Mouse (Mus musculus) layer of hippocampus, adult 8-10 months (tissue): Measurements from ENCODE around the gene Gabrb1. TPM values are rescaled to one million over a fixed set of nuclear protein-coding genes. Genes with fewer than 3 reads are reported as not detected.

ENCODE experiments used
- DNase-seq, 2 experiments: peaks; one replicate each; pipeline ENCODE4 v3.0.0; 2022; ENCODE audit warnings: low spot score in 2 of 2
- total RNA-seq, 4 experiments: library from RNA; stranded (reverse); gene quantifications; 2 replicates each; pipeline ENCODE4 v1.2.4; 2022

The Gabrb1 gene
- total RNA-seq, 4 experiments from 2014 or later: 125 to 141 (median 133) TPM

GRCm38 (mm10) chr5:71828996-71829395, 171.1 kb downstream of the Gabrb1 start:
- DNase-seq: no peak

DNA sequence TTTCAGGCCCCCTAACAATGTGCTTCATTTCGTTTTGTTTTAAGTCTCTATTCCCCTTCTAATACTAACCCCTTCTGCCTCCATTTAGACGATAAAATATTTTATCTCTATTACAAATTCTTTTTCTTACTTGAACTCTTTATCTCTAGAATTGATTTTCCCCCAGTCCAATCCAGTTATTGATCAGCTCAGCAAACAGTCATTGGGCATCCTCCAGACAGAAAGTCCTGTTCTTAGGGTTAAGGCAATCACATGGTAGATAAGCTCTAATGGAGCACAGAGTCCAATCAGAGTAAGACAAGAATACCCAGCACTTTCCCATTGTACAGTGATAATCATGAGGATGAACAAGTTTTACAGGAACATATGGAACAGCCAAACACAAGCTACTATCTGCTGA, 172.4 kb downstream of the Gabrb1 start:
- DNase-seq: no peak

DNA sequence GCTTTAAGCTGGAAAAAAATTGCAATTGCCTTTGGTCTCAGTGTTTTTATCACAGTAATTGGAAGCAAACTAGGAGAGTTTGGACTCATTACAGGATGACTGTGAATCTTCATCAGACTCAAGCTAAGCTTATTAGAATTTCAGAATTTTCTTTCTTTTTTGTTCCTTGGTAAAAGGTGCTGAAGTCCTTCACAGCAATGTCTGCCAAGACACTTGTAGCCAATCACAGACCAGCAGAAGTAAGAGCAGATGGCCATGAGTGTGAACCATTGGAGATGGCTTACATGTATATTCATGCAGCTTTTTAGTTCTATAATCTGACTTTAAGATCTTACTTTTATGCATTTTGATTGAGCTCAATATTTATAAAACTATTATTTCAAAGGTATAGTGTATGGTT, 184.3 kb downstream of the Gabrb1 start:
- DNase-seq: peak in 1 of 2 experiments; percentile 18

DNA sequence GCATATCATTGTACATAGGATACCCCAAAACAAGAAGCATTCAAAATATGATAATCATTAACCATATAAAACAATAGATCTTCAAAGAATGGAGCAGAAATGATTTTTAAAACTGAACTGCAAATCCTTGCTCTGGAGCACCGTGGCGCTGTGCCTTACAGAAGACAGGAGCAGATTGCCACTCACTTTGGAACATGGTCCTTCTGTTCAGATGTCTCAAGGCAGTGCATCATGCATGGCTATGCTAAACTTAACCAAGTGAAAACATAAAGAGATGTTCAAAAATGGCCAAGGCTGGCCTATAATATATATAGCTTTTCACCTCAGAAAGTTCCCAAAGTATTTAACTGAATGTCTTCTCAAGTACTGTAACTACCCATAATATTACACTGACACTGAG, 240.3 kb downstream of the Gabrb1 start:
- DNase-seq: no peak

GRCm38 (mm10) chr5:71903399-71903798, 245.5 kb downstream of the Gabrb1 start:
- no peak for DNase-seq

GRCm38 (mm10) chr5:71914028-71914427, 256.1 kb downstream of the Gabrb1 start:
- DNase-seq: no peak

DNA sequence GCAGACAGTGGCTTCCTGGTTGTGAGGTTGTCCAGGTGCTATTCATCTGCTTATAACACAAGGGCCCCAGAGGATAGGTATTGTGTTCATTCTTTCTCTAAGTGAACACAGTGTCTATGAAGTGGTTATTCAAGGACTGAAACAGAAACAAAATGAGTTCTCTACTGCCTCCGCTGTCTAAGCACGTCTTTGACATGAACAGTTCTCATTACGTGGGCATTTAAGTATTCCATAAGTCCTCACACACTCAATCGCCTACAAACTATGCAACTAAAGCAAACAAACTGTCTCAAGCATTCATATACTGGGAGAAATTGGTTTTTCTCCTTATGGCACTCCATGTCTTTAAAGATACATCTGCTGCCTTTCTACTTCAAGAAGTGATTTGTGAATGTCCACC, 257.8 kb downstream of the Gabrb1 start:
- no peak for DNase-seq

DNA sequence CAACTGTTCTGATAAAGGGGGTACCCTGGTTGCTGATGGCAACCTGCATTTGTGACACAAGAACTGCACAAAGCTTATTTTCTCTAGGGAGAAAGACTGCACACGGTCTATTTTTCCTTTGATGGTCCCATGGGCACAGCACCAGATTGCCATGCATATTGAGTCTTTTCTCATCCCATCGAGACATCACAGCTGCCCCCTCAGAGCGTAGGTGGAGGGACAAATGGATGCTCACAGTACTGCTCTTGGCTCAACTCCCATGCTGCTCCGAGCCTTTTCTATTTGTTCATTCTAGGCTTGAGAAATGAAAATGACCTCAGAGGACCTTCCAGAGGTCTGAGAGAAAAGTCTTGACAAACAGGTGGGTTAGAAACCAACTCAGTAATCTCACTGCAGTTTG, 259.3 kb downstream of the Gabrb1 start:
- DNase-seq: peak; percentile 80 to 83

DNA sequence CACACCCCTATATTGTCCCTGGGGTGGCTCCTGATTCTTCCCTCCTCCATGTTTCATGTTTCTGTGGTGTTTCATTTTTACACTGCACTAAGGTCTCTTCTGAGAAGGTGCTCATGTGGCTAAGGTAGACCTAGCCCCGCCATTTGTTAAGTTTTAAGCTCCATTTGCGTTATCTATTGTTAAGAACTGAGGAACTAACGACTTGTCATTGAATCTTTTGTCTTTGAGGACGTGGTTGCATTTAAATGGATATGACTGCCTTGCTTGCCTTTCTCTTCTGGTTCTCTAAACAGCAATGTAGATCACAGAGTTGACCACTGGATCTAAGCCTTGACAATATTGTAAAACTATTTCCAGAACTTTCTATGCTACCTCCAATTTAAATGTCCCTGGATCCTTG, 265.7 kb downstream of the Gabrb1 start:
- no peak for DNase-seq

DNA sequence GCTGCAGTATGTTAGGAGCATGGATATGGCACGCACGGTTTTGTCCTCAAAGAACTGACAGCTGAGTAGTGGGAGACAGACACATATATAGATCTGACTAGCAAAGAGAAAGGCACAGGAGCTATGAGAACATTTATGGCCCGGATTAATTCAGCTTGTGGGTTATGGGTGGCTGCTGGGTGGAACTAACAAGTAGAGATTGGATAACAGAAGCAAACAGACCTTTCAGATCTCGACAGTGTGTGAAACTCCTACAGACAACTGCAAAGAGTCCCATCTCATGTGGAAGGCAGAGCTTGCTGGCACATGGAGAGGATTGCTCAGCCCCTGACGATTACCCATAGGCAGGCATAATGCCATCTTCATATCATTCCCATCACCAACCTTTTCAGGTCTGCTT, 268.4 kb downstream of the Gabrb1 start:
- peak; percentile 16 to 20 for DNase-seq

GRCm38 (mm10) chr5:71930036-71930435, 272.1 kb downstream of the Gabrb1 start:
- DNase-seq: no peak

GRCm38 (mm10) chr5:71951398-71951797, 293.5 kb downstream of the Gabrb1 start:
- DNase-seq: no peak

- DNase-seq: no peak
Measured at GRCm38 (mm10) chr5:71955070-71955685, 297.3 kb downstream of the Gabrb1 start.

DNA sequence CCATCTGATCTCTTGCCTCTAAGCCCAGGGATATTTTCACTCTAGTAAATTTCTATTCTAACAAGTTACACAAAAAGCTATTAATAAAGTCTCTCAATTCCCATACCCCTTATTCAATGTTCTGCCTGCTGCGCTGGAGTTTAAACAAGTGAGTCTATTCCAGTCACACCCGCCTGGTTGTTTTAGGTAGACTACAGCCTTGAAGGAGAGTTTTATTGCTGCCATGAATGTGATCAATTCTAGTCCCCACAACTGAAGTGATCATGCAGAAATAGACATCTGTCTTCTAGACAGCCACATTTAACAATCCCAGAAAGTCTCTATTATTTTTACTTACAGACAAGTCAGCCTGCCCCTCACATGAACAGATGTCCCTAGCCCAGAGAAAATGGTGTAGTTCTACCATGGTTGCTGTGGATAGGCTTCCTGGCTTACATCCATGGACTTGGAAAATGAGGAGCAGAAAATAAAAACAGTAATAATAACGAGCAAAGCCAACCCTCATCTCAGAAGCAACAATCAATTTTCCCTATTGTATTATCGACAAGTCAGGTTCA, 307.0 kb downstream of the Gabrb1 start:
- DNase-seq: no peak

DNA sequence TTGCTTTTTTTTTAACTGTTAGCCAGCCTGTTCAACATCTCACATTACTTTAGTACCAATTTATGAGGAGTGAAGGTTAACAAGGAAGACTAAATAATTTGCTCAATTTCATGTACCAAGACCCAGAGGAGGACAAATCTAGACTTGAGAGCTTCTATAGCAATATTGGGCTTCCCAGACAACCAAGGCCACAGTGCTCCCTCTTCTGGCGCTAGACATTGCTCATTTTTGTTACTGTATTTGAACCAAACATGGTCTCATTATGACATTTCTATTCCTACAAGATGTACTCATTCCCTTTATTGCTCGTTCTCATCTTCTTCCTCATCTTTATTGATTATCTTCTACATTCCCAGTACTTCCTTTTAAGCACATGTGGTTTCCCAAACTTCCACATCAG, 307.6 kb downstream of the Gabrb1 start:
- DNase-seq: no peak

DNA sequence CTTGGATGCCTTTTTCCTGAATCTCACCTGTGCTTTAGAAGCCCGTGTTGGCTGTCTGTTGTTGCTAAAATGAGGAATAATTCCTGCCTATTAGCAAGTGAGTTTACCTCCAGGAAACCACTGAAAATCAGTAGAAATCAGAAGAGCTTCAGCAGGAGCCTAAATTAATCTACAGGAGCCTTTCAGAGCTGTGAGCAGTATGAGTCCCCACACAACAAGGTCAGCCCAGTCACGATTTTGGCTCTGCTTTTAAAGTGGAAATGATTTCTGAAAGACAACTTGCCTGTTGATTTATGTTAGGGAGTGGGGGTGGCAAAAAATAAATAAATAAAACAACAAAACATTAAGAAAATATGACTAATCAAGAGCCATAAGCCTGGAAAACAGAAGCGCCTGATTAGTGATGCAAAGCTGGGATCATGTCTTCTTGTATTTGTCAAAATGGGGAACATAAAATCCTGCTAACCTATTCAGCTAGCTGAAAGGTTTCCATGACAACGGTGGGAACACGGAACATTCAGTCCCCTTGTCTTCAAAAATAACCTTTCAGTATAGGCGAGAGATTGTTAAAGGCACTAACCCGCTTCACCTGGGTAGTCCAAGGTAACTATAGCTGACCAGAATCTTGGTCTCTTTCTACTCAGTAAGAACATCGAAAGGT, 312.4 kb downstream of the Gabrb1 start:
- peak; percentile 39 to 56 for DNase-seq

DNA sequence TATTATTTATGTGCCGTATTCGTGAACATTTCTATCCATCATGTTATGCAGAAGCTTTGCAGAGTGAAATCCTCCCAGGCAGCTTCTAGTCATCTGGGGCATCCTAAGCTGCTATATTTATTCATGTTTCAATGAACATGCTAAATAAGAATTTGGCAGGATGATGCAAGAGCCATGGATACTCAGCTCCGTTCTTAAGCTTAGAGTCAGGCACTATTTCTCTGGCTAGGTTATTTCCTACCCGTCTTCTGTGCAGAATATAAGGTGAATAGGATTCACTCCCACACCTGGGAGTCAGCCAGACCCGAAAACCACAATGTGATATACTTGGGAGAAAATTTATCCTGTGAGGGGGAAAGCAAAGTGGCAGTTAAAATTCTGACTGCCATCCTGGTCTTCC, 314.9 kb downstream of the Gabrb1 start:
- no peak for DNase-seq

GRCm38 (mm10) chr5:71976133-71976532, 318.2 kb downstream of the Gabrb1 start:
- no peak for DNase-seq

DNA sequence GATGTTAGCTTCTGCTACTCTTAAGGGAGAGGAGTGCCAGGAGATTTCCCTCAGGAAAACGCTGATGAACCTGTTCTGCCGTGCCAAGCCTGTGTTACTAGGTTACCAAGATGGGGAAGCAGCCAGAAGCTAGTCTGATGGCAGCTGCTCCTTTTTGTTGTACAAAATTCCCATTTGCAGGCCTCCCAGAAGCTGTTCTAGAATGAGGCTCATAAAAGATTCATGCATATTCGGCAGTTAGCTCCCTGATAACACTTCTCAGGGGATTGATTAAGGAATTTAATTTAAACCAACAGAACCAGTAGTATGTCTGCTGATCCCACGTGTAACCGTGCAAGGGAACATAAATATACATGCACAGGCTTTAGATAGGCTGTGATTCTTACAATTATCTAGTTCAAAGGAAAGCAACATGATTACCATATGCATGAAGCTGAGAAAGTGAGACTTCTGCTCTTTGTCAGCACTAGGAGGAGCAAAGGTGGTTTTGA, 318.7 kb downstream of the Gabrb1 start:
- peak; percentile 72 to 79 for DNase-seq

DNA sequence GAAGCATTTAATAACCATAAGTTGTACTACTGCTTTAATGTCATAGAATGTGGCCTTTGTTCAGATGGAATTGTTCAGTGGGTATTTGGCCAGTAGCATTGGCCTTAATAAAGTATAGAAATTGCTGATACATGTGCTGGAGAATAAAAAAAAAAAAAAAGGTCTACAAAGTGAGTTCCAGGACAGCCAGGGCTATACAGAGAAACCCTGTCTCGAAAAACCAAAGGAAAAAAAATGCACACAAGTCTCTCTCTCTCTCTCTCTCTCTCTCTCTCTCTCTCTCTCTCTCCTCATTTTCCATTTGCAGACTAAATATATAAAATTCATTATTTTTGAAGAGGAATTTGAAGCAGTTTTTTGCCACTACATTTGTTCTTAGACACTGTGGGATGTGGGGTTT, 328.6 kb downstream of the Gabrb1 start:
- DNase-seq: no peak

DNA sequence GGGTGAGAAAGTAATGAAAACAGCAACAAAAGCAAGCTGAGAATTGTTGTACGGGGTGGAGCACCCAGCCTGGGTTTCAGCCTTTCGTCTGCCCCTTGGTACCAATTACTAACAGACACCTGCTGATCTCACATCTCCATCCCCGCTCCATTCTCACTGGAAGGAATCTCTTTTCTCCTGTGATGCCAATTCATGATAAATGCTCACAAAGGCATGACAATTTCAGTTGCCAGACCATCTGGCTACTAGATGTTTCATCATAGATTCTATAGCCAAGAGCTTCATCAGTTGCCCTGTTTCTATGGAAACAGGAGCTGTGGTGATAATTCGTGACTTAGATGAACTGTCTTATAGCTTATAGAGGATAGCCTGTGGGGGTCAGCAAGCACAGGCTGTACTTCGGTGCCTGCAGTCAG, 329.1 kb downstream of the Gabrb1 start:
- peak; percentile 51 to 60 for DNase-seq

- no peak for DNase-seq
Measured at GRCm38 (mm10) chr5:71999466-71999865, 341.6 kb downstream of the Gabrb1 start.
